Mouse (Mus musculus): ENCODE data around the gene Rbm45. TPM values are rescaled to one million over a fixed set of nuclear protein-coding genes. Genes with fewer than 3 reads are reported as not detected.

The Rbm45 gene
- total RNA-seq (2021): 10 to 100 TPM; 41.3 to 58.0 TPM
- 12.5 and 13.5 TPM in 2 replicates for polyA plus RNA-seq (2012; rRNA removed)
- long read RNA-seq, transcript Rbm45-201 (10 exons, 1,898 nt): major isoform, 21 of 22 reads
- long read RNA-seq, partial matches to known transcripts: 0 of 22 reads
- long read RNA-seq, other reads (novel, unspliced or antisense): 1 of 22 reads

- peak; percentile 91 for DNase-seq
Measured at GRCm38 (mm10) chr2:76369821-76370655, at the start of gene Rbm45. Gene Rbm45 (plus strand): TSS chr2:76369984.

- DNase-seq: no peak
Measured at GRCm38 (mm10) chr2:76320336-76320735, 49.4 kb upstream of the Rbm45 start.

GRCm38 (mm10) chr2:76323185-76323875 is 46.5 kb upstream of the Rbm45 start:
- DNase-seq: no peak

- DNase-seq: no peak
Measured at GRCm38 (mm10) chr2:76324463-76324862, 45.3 kb upstream of the Rbm45 start.

- no peak for DNase-seq
Measured at GRCm38 (mm10) chr2:76326161-76326560, 43.6 kb upstream of the Rbm45 start.

- DNase-seq: no peak
Measured at GRCm38 (mm10) chr2:76330081-76330480, 39.7 kb upstream of the Rbm45 start.

GRCm38 (mm10) chr2:76332161-76332805 is 37.5 kb upstream of the Rbm45 start:
- peak; percentile 7 for DNase-seq

GRCm38 (mm10) chr2:76334596-76334995 is 35.2 kb upstream of the Rbm45 start:
- no peak for DNase-seq

GRCm38 (mm10) chr2:76338215-76339156 is 31.3 kb upstream of the Rbm45 start, which contains the start of gene Pde11a:
Gene Pde11a (minus strand): TSS chr2:76338774.
- DNase-seq: peak; percentile 44

GRCm38 (mm10) chr2:76342146-76342545 is 27.6 kb upstream of the Rbm45 start:
- no peak for DNase-seq

- DNase-seq: no peak
Measured at GRCm38 (mm10) chr2:76347839-76348238, 21.9 kb upstream of the Rbm45 start.

- no peak for DNase-seq
Measured at GRCm38 (mm10) chr2:76360226-76360625, 9.6 kb upstream of the Rbm45 start, which contains the start of gene Cyct. Gene Cyct (minus strand): TSS chr2:76360450.

- no peak for DNase-seq
Measured at GRCm38 (mm10) chr2:76362111-76362510, 7.7 kb upstream of the Rbm45 start.

GRCm38 (mm10) chr2:76365811-76366210 is 4.0 kb upstream of the Rbm45 start:
- DNase-seq: no peak

GRCm38 (mm10) chr2:76367188-76367922 is 2.4 kb upstream of the Rbm45 start:
- DNase-seq: peak; percentile 68

- DNase-seq: no peak
Measured at GRCm38 (mm10) chr2:76368861-76369660, 723 bp upstream of the Rbm45 start.

GRCm38 (mm10) chr2:76370656-76370922 is 805 bp downstream of the Rbm45 start:
- no peak for DNase-seq

GRCm38 (mm10) chr2:76372244-76372643 is 2.5 kb downstream of the Rbm45 start:
- peak; percentile 77 for DNase-seq

GRCm38 (mm10) chr2:76374544-76375206 is 4.9 kb downstream of the Rbm45 start:
- no peak for DNase-seq

Data from adrenal gland, adult 2 months (tissue).